Mouse (Mus musculus) heart, adult 9 months (tissue): ENCODE measurements around the gene Vmn2r40.
"Not testable (repeated sequence)": the region's sequence is repeated elsewhere in the genome, so short reads cannot be mapped to it uniquely, and the experiment has no call there.

ENCODE experiments used
- DNase-seq, 2 experiments: peaks; one replicate each; pipeline ENCODE4 v3.0.0; 2022; ENCODE audit warnings: low spot score in 2 of 2

Gene Vmn2r40

DNA sequence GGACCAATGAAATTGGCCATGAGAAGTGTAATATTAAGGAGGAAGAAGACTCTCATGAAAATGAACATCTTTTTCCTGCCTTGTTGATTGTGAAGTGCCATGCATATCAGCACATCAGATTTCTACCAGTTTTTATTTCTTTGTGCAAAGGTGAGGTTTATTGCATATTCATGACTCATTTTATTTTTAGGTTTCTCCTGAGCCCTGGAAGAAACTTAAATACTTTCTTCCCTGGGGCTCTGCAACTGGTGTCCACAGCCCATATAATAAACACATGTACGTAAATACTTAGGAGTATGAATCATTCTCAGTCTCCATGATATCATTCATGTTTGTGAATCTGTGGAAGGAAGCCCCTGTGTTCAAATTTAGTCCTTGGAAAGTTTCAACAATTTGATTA lies at the start of gene Vmn2r40:
Vmn2r40 (minus strand) TSS at position 101 of the 400 bp plus-strand sequence.
- not testable (repeated sequence) for DNase-seq
